Mouse (Mus musculus): ENCODE results near the gene Brca2. TPM values are rescaled to one million over a fixed set of nuclear protein-coding genes. Genes with fewer than 3 reads are reported as not detected.
A peak's percentile ranks its signal among the peaks of the same experiment; 100 is the strongest.

Brca2 gene
- polyA plus RNA-seq, 1 experiment from 2014 or later: 6.6 TPM

GRCm38 (mm10) chr5:150583181-150583580, 60.8 kb downstream of the Brca2 start:
- Histone ChIP-seq H3K36me3 (ENCODE audit: control insufficient read depth, insufficient read depth, low read length) (no peaks in the 10 kb centered on the region), H3K4me3 (ENCODE audit: low read depth, low read length) (no peak overlapping the region), H3K27ac (replicated peaks) (no peak overlapping the region), H3K27me3 (ENCODE audit: control insufficient read depth, insufficient read depth, low read length) (no peaks in the 10 kb centered on the region), H3K4me1 (replicated peaks; ENCODE audit: control insufficient read depth, insufficient read depth) (peaks cover 4% of the 10 kb centered on the region; the same call in 1 of the 2 replicates), H3K4me2 (replicated peaks; ENCODE audit: low read depth) (no peak overlapping the region), H3K9ac (ENCODE audit: low read length) (no peak overlapping the region), H3K9me3 (ENCODE audit: control insufficient read depth, low read length) (no peaks in the 10 kb centered on the region)
- TF ChIP-seq EP300 (optimal IDR thresholded peaks at IDR 0.05) (no peak), CTCF (IDR thresholded peaks at IDR 0.05; ENCODE audit: low read depth) (no peak)
- ATAC-seq (ENCODE audit: low FRiP score, low TSS enrichment) (peak; percentile 61), DNase-seq (ENCODE audit: low spot score) (no peak)
- WGBS: 68% methylated on average over 5 of the region's 5 CpGs

DNA sequence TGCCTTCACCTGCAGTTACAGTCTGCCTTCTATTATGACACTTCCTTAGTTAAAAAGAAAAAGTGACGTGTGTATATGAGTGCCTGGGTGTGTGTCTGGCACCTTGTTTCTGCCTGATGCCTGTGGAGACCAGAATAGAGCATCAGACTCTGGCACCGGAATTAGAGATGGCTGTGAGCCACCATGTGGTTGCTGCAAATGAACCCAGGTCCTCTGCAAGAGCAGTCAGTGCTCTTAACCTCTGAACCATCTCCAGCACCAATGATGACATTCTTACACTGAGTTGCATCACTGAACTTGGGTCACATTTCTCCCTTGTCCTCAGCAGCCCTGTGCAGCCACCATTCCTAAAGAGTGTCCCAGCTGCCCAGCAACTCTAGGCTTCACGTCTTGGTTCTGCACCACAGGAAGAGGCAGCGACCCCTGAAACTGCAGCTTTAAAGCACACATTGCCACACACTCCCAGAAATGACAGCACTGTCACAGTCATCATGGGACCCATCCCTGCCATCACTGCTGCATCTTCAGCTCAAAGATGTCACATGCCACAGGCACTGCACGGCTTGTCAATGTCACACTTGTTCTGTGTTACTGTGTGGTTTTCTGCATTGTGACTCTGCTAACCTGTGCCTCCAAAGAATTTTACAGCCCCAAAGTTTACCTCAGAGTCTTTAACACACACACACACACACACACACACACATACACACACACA, 61.3 kb downstream of the Brca2 start:
- WGBS: 52% methylated on average over 5 of the region's 5 CpGs
- no peaks in the 10 kb centered on the region for H3K27me3 ChIP-seq (ENCODE audit: control insufficient read depth, insufficient read depth, low read length)
- H3K27ac ChIP-seq (replicated peaks): no peak overlapping the region
- ATAC-seq (ENCODE audit: low FRiP score, low TSS enrichment) (0 out of 2 replicates have a peak, but pooled peaks have one; percentile 22), DNase-seq (ENCODE audit: low spot score) (no peak)
- no peaks in the 10 kb centered on the region for H3K36me3 ChIP-seq (ENCODE audit: control insufficient read depth, insufficient read depth, low read length)
- no peaks in the 10 kb centered on the region for H3K9me3 ChIP-seq (ENCODE audit: control insufficient read depth, low read length)
- H3K4me1 ChIP-seq (replicated peaks; ENCODE audit: control insufficient read depth, insufficient read depth): peaks cover 2% of the 10 kb centered on the region; the same call in 1 of the 2 replicates
- no peak overlapping the region for H3K4me2 ChIP-seq (replicated peaks; ENCODE audit: low read depth)
- H3K9ac ChIP-seq (ENCODE audit: low read length): no peak overlapping the region
- H3K4me3 ChIP-seq (ENCODE audit: low read depth, low read length): no peak overlapping the region
- TF ChIP-seq CTCF (IDR thresholded peaks at IDR 0.05; ENCODE audit: low read depth) (no peak), EP300 (optimal IDR thresholded peaks at IDR 0.05) (no peak)

- Histone ChIP-seq H3K36me3 (ENCODE audit: control insufficient read depth, insufficient read depth, low read length) (no peaks in the 10 kb centered on the region), H3K27ac (replicated peaks) (no peak overlapping the region), H3K9me3 (ENCODE audit: control insufficient read depth, low read length) (no peaks in the 10 kb centered on the region), H3K4me2 (replicated peaks; ENCODE audit: low read depth) (no peak overlapping the region), H3K27me3 (ENCODE audit: control insufficient read depth, insufficient read depth, low read length) (no peaks in the 10 kb centered on the region), H3K4me3 (ENCODE audit: low read depth, low read length) (no peak overlapping the region), H3K4me1 (replicated peaks; ENCODE audit: control insufficient read depth, insufficient read depth) (no peaks in the 10 kb centered on the region), H3K9ac (ENCODE audit: low read length) (no peak overlapping the region)
- ATAC-seq (ENCODE audit: low FRiP score, low TSS enrichment) (peak; percentile 45; the same call in 1 of the 2 replicates), DNase-seq (ENCODE audit: low spot score) (no peak)
- 37% methylated on average over 6 of the region's 6 CpGs for WGBS
- TF ChIP-seq EP300 (optimal IDR thresholded peaks at IDR 0.05) (no peak), CTCF (IDR thresholded peaks at IDR 0.05; ENCODE audit: low read depth) (peak; percentile 48)
Observed at GRCm38 (mm10) chr5:150584337-150584729, 61.9 kb downstream of the Brca2 start.

GRCm38 (mm10) chr5:150589945-150590344, 67.5 kb downstream of the Brca2 start:
- H3K27me3 ChIP-seq (ENCODE audit: control insufficient read depth, insufficient read depth, low read length): no peaks in the 10 kb centered on the region
- H3K9ac ChIP-seq (ENCODE audit: low read length): no peak overlapping the region
- no peaks in the 10 kb centered on the region; the same call in 1 of the 2 replicates for H3K36me3 ChIP-seq (ENCODE audit: control insufficient read depth, insufficient read depth, low read length)
- no peak for TF ChIP-seq EP300 (optimal IDR thresholded peaks at IDR 0.05)
- TF ChIP-seq CTCF (IDR thresholded peaks at IDR 0.05; ENCODE audit: low read depth): no peak
- H3K27ac ChIP-seq (replicated peaks): no peak overlapping the region
- no peak overlapping the region for H3K4me2 ChIP-seq (replicated peaks; ENCODE audit: low read depth)
- H3K4me1 ChIP-seq (replicated peaks; ENCODE audit: control insufficient read depth, insufficient read depth): no peaks in the 10 kb centered on the region
- no peak for ATAC-seq (ENCODE audit: low FRiP score, low TSS enrichment)
- no peaks in the 10 kb centered on the region for H3K9me3 ChIP-seq (ENCODE audit: control insufficient read depth, low read length)
- whole genome bisulfite sequencing: 82% methylated on average over 2 of the region's 2 CpGs
- no peak overlapping the region for H3K4me3 ChIP-seq (ENCODE audit: low read depth, low read length)
- no peak for DNase-seq (ENCODE audit: low spot score)

- no peak for TF ChIP-seq CTCF (IDR thresholded peaks at IDR 0.05; ENCODE audit: low read depth)
- no peak for TF ChIP-seq EP300 (optimal IDR thresholded peaks at IDR 0.05)
- no peak for ATAC-seq (ENCODE audit: low FRiP score, low TSS enrichment)
- H3K9me3 ChIP-seq (ENCODE audit: control insufficient read depth, low read length): no peaks in the 10 kb centered on the region
- H3K36me3 ChIP-seq (ENCODE audit: control insufficient read depth, insufficient read depth, low read length): no peaks in the 10 kb centered on the region; the same call in 1 of the 2 replicates
- DNase-seq (ENCODE audit: low spot score): no peak
- no peak overlapping the region for H3K9ac ChIP-seq (ENCODE audit: low read length)
- 78% methylated on average over 13 of the region's 13 CpGs for WGBS
- no peak overlapping the region; the same call in 1 of the 2 replicates for H3K27ac ChIP-seq (replicated peaks)
- H3K27me3 ChIP-seq (ENCODE audit: control insufficient read depth, insufficient read depth, low read length): no peaks in the 10 kb centered on the region
- H3K4me3 ChIP-seq (ENCODE audit: low read depth, low read length): no peak overlapping the region
- no peaks in the 10 kb centered on the region for H3K4me1 ChIP-seq (replicated peaks; ENCODE audit: control insufficient read depth, insufficient read depth)
- H3K4me2 ChIP-seq (replicated peaks; ENCODE audit: low read depth): peak overlapping the region; percentile 99
Observed at GRCm38 (mm10) chr5:150592186-150592903, 69.9 kb downstream of the Brca2 start.

All from stomach, postnatal 0 days (tissue).